Mouse (Mus musculus): Measurements from ENCODE around the gene Maml2.
A peak's percentile ranks its signal among the peaks of the same experiment; 100 is the strongest.

Maml2 gene

GRCm38 (mm10) chr9:13536419-13537261 is 238.9 kb downstream of the Maml2 start:
- peak; percentile 82 for DNase-seq (ENCODE audit: low spot score)

GRCm38 (mm10) chr9:13538200-13538599 is 240.4 kb downstream of the Maml2 start:
- DNase-seq (ENCODE audit: low spot score): no peak

GRCm38 (mm10) chr9:13539535-13539934 is 241.8 kb downstream of the Maml2 start:
- DNase-seq (ENCODE audit: low spot score): no peak

- no peak for DNase-seq (ENCODE audit: low spot score)
Measured at GRCm38 (mm10) chr9:13540227-13540626, 242.5 kb downstream of the Maml2 start.

GRCm38 (mm10) chr9:13540781-13541180 is 243.0 kb downstream of the Maml2 start:
- DNase-seq (ENCODE audit: low spot score): no peak

GRCm38 (mm10) chr9:13543167-13543566 is 245.4 kb downstream of the Maml2 start:
- no peak for DNase-seq (ENCODE audit: low spot score)

- DNase-seq (ENCODE audit: low spot score): no peak
Measured at GRCm38 (mm10) chr9:13544133-13544532, 246.4 kb downstream of the Maml2 start.

GRCm38 (mm10) chr9:13545726-13546125 is 248.0 kb downstream of the Maml2 start:
- no peak for DNase-seq (ENCODE audit: low spot score)

- no peak for DNase-seq (ENCODE audit: low spot score)
Measured at GRCm38 (mm10) chr9:13549911-13550310, 252.2 kb downstream of the Maml2 start.

GRCm38 (mm10) chr9:13552380-13553052 is 254.8 kb downstream of the Maml2 start:
- DNase-seq (ENCODE audit: low spot score): no peak

- DNase-seq (ENCODE audit: low spot score): peak; percentile 26
Measured at GRCm38 (mm10) chr9:13554773-13555172, 257.0 kb downstream of the Maml2 start.

- no peak for DNase-seq (ENCODE audit: low spot score)
Measured at GRCm38 (mm10) chr9:13555973-13556481, 258.3 kb downstream of the Maml2 start.

GRCm38 (mm10) chr9:13556696-13557095 is 258.9 kb downstream of the Maml2 start:
- no peak for DNase-seq (ENCODE audit: low spot score)

GRCm38 (mm10) chr9:13558811-13559372 is 261.1 kb downstream of the Maml2 start:
- no peak for DNase-seq (ENCODE audit: low spot score)

- no peak for DNase-seq (ENCODE audit: low spot score)
Measured at GRCm38 (mm10) chr9:13560651-13561050, 262.9 kb downstream of the Maml2 start.

- DNase-seq (ENCODE audit: low spot score): no peak
Measured at GRCm38 (mm10) chr9:13561335-13561734, 263.6 kb downstream of the Maml2 start.

- no peak for DNase-seq (ENCODE audit: low spot score)
Measured at GRCm38 (mm10) chr9:13563475-13564414, 266.0 kb downstream of the Maml2 start.

- DNase-seq (ENCODE audit: low spot score): no peak
Measured at GRCm38 (mm10) chr9:13565343-13566019, 267.7 kb downstream of the Maml2 start.

GRCm38 (mm10) chr9:13566154-13566885 is 268.6 kb downstream of the Maml2 start:
- no peak for DNase-seq (ENCODE audit: low spot score)

GRCm38 (mm10) chr9:13569023-13569422 is 271.3 kb downstream of the Maml2 start:
- no peak for DNase-seq (ENCODE audit: low spot score)
